Mouse (Mus musculus) thymus, adult 18-20 months (tissue): Measurements from ENCODE around the gene Tcap.
"Not testable (repeated sequence)": the region's sequence is repeated elsewhere in the genome, so short reads cannot be mapped to it uniquely, and the experiment has no call there.

Experiments used
- DNase-seq, 2 experiments: peaks; one replicate each; pipeline ENCODE4 v3.0.0; 2022; ENCODE audit warnings: mixed read lengths in 2 of 2

Tcap gene

GRCm38 (mm10) chr11:98382405-98382804 lies 1.2 kb upstream of the Tcap start:
- DNase-seq = not testable (repeated sequence)

- DNase-seq = no peak
Measured at GRCm38 (mm10) chr11:98384216-98384615, 605 bp downstream of the Tcap start.

- DNase-seq = no peak
Measured at GRCm38 (mm10) chr11:98384721-98385637, 1.4 kb downstream of the Tcap start.

- DNase-seq = no peak
Measured at GRCm38 (mm10) chr11:98385638-98386585, 2.3 kb downstream of the Tcap start, which contains the start of gene Pnmt. Gene Pnmt, plus strand, starts transcription at chr11:98386450.

- DNase-seq = no peak
Measured at GRCm38 (mm10) chr11:98386596-98386995, 3.0 kb downstream of the Tcap start.

- DNase-seq = no peak
Measured at GRCm38 (mm10) chr11:98387056-98387577, 3.5 kb downstream of the Tcap start.

- no peak for DNase-seq
Measured at GRCm38 (mm10) chr11:98388282-98388681, 4.7 kb downstream of the Tcap start.

- DNase-seq = peak in 1 of 2 experiments; percentile 46
Measured at GRCm38 (mm10) chr11:98389221-98389780, 5.7 kb downstream of the Tcap start.

GRCm38 (mm10) chr11:98390141-98390540 lies 6.5 kb downstream of the Tcap start:
- DNase-seq = no peak

- no peak for DNase-seq
Measured at GRCm38 (mm10) chr11:98392034-98392433, 8.4 kb downstream of the Tcap start.

- DNase-seq = no peak
Measured at GRCm38 (mm10) chr11:98392645-98393044, 9.0 kb downstream of the Tcap start.

GRCm38 (mm10) chr11:98393317-98393716 lies 9.7 kb downstream of the Tcap start:
- peak; percentile 72 to 80 for DNase-seq

GRCm38 (mm10) chr11:98394301-98394700 lies 10.7 kb downstream of the Tcap start:
- no peak for DNase-seq

GRCm38 (mm10) chr11:98395041-98395440 lies 11.4 kb downstream of the Tcap start:
- no peak for DNase-seq

- DNase-seq = no peak
Measured at GRCm38 (mm10) chr11:98397946-98398345, 14.3 kb downstream of the Tcap start.

- peak; percentile 77 to 80 for DNase-seq
Measured at GRCm38 (mm10) chr11:98400161-98400726, 16.6 kb downstream of the Tcap start, which contains the start of gene Pgap3. Gene Pgap3, minus strand, starts transcription at chr11:98400490.

GRCm38 (mm10) chr11:98400816-98401215 lies 17.2 kb downstream of the Tcap start:
- DNase-seq = no peak

GRCm38 (mm10) chr11:98406621-98407020 lies 23.0 kb downstream of the Tcap start:
- no peak for DNase-seq

- no peak for DNase-seq
Measured at GRCm38 (mm10) chr11:98408872-98409271, 25.3 kb downstream of the Tcap start.

- no peak for DNase-seq
Measured at GRCm38 (mm10) chr11:98409341-98409822, 25.8 kb downstream of the Tcap start.

GRCm38 (mm10) chr11:98412273-98412796 lies 28.7 kb downstream of the Tcap start, which contains the start of gene Erbb2:
Gene Erbb2, plus strand, starts transcription at chr11:98412470.
- DNase-seq = no peak
